Mouse (Mus musculus): Measurements from ENCODE around the gene Nsrp1. TPM values are rescaled to one million over a fixed set of nuclear protein-coding genes. Genes with fewer than 3 reads are reported as not detected.

Gene Nsrp1
- polyA plus RNA-seq, 1 experiment from 2014 or later, result 76.3 TPM

DNA sequence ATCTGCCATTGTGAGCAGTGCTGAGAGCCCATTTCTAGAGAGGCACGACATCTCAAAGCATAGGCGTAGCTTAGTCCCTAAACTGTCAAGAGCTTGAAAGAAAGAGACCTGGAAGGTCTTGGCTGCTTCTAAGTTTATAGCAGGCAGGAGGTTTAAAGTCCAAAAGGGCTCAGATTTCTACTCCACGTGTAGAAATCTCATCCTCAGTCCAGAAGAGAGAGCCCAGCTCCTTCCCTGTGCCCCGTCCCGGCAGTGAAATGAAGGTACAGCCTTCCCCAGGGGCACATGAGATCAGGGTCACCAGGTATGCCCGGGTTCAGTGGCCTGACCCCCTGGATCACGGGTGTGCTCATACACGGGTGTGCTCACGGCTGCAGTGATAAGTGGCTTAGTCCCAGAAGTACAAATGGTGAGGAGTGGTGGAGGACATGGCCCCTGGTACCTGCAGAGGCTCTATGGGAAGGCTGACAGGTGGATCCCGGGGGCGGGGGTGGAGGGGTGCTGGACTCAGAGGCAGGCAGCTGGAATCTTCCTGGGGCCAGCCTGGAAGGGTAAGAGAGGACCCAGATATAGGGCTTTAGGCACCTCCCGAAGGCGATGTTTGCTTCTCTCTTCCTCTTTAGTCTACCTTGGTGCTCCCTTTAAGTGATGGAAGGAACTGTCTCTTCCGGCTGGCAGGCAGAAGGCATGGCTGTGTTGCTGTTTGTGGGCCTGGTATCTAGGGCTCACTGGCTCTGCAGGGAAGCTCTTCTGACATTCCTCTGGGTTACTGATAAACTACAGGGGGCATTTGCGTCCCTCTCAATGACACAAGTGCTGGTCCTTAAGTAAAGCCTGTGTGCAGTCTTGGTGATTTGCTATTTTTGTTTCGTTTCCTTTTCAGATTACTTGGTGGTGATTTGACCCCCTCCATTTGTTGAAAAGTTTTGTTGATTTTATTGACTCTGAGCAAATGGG lies 68.9 kb downstream of the Nsrp1 start:
- H3K27ac ChIP-seq, result 0 out of 2 replicates have a peak overlapping the region, but pooled peaks have one; percentile 9

DNA sequence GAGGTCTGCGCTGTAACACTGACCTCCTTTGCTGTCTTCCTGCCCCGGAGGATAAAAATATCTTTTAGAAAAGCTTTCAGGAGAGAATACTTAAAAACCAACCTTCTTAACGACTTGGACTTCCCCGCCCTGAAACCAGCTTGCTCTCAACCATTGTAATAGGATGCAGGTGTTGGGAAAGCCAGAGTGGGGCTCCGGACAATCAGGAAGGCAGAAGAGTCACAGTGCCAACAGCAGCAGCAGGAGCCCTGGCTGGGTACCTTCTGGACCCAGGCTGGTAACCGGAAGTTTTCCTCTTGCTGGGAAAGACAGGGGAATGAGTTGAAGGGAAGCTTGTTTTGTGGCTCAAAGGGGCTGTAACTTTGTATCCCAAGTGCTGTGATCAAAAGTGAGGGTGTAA lies 71.6 kb downstream of the Nsrp1 start:
- H3K4me3 ChIP-seq (replicated peaks; ENCODE audit: low read depth, low read length), result no peak overlapping the region
- H3K27me3 ChIP-seq (ENCODE audit: insufficient read depth, low read length), result no peaks in the 10 kb centered on the region; the same call in 1 of the 2 replicates
- no peak overlapping the region for H3K4me2 ChIP-seq (ENCODE audit: low read length)
- no peak for DNase-seq (ENCODE audit: low spot score)
- no peak for ATAC-seq (replicated peaks; ENCODE audit: low FRiP score, low read depth)
- no peaks in the 10 kb centered on the region for H3K4me1 ChIP-seq (replicated peaks; ENCODE audit: insufficient read depth, low read length)
- no peak overlapping the region for H3K9ac ChIP-seq (ENCODE audit: low read depth, low read length)
- no peak overlapping the region for H3K27ac ChIP-seq
- no peaks in the 10 kb centered on the region for H3K9me3 ChIP-seq (replicated peaks; ENCODE audit: low read length)
- 32% methylated on average over 6 of the region's 6 CpGs for WGBS
- no peak for TF ChIP-seq CTCF (IDR thresholded peaks at IDR 0.05; ENCODE audit: low read depth)
- H3K36me3 ChIP-seq (ENCODE audit: insufficient read depth, low read length), result no peaks in the 10 kb centered on the region

More for the DNA sequence above, 68.9 kb downstream of the Nsrp1 start:
- no peak for ATAC-seq (replicated peaks; ENCODE audit: low FRiP score, low read depth)
- Histone ChIP-seq H3K9ac (ENCODE audit: low read depth, low read length) (no peak overlapping the region), H3K27me3 (ENCODE audit: insufficient read depth, low read length) (no peaks in the 10 kb centered on the region), H3K4me1 (replicated peaks; ENCODE audit: insufficient read depth, low read length) (no peaks in the 10 kb centered on the region), H3K4me2 (ENCODE audit: low read length) (no peak overlapping the region), H3K9me3 (replicated peaks; ENCODE audit: low read length) (no peaks in the 10 kb centered on the region), H3K4me3 (replicated peaks; ENCODE audit: low read depth, low read length) (no peak overlapping the region), H3K36me3 (ENCODE audit: insufficient read depth, low read length) (no peaks in the 10 kb centered on the region)
- no peak for DNase-seq (ENCODE audit: low spot score)
- WGBS, result 67% methylated on average over 16 of the region's 16 CpGs
- no peak for TF ChIP-seq CTCF (IDR thresholded peaks at IDR 0.05; ENCODE audit: low read depth)

- no peak overlapping the region for H3K9ac ChIP-seq (ENCODE audit: low read depth, low read length)
- no peaks in the 10 kb centered on the region for H3K36me3 ChIP-seq (ENCODE audit: insufficient read depth, low read length)
- no peak overlapping the region for H3K4me2 ChIP-seq (ENCODE audit: low read length)
- H3K27me3 ChIP-seq (ENCODE audit: insufficient read depth, low read length), result peaks cover 3% of the 10 kb centered on the region; the same call in 1 of the 2 replicates
- TF ChIP-seq CTCF (IDR thresholded peaks at IDR 0.05; ENCODE audit: low read depth), result no peak
- no peaks in the 10 kb centered on the region for H3K4me1 ChIP-seq (replicated peaks; ENCODE audit: insufficient read depth, low read length)
- no peak overlapping the region for H3K4me3 ChIP-seq (replicated peaks; ENCODE audit: low read depth, low read length)
- H3K9me3 ChIP-seq (replicated peaks; ENCODE audit: low read length), result no peaks in the 10 kb centered on the region
- no peak for DNase-seq (ENCODE audit: low spot score)
- no peak overlapping the region for H3K27ac ChIP-seq
- no peak for ATAC-seq (replicated peaks; ENCODE audit: low FRiP score, low read depth)
- WGBS, result 63% methylated on average over 4 of the region's 4 CpGs
These were observed 72.4 kb downstream of the Nsrp1 start for GRCm38 (mm10) chr11:77005881-77006280.

DNA sequence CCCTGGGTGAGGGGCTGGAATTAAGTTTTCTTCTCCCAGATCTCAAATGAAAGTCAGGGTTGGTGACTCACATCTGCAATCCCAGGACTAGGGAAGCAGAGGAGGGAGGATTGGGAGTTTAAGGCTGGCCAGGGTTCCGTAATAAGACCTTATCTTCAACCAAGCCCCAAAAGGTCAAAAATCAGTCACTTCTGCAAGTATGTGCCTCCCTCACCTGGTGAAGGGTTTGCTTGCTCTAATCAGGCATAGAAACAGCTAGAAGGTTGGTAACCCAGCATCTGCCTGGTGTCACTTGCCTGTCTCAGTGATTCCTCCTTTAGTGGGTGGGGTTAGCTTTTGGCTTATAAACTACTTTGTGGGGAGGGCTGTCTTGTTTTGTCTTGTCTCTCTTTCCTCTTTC lies 75.9 kb downstream of the Nsrp1 start:
- no peak overlapping the region for H3K9ac ChIP-seq (ENCODE audit: low read depth, low read length)
- H3K9me3 ChIP-seq (replicated peaks; ENCODE audit: low read length), result no peaks in the 10 kb centered on the region
- H3K4me2 ChIP-seq (ENCODE audit: low read length), result no peak overlapping the region
- H3K27me3 ChIP-seq (ENCODE audit: insufficient read depth, low read length), result peaks cover 11% of the 10 kb centered on the region; the same call in 1 of the 2 replicates
- H3K4me3 ChIP-seq (replicated peaks; ENCODE audit: low read depth, low read length), result no peak overlapping the region
- no peak overlapping the region for H3K27ac ChIP-seq
- TF ChIP-seq CTCF (IDR thresholded peaks at IDR 0.05; ENCODE audit: low read depth), result no peak
- WGBS, result 37% methylated on average over 1 of the region's 1 CpGs
- H3K36me3 ChIP-seq (ENCODE audit: insufficient read depth, low read length), result no peaks in the 10 kb centered on the region
- H3K4me1 ChIP-seq (replicated peaks; ENCODE audit: insufficient read depth, low read length), result 0 out of 2 replicates have a peak, but pooled peaks cover 5% of the 10 kb centered on the region
- ATAC-seq (replicated peaks; ENCODE audit: low FRiP score, low read depth), result no peak
- DNase-seq (ENCODE audit: low spot score), result no peak

- DNase-seq (ENCODE audit: low spot score) (no peak), ATAC-seq (replicated peaks; ENCODE audit: low FRiP score, low read depth) (no peak)
- H3K9ac ChIP-seq (ENCODE audit: low read depth, low read length), result no peak overlapping the region
- WGBS, result 64% methylated on average over 5 of the region's 5 CpGs
- 0 out of 2 replicates have a peak, but pooled peaks cover 5% of the 10 kb centered on the region for H3K4me1 ChIP-seq (replicated peaks; ENCODE audit: insufficient read depth, low read length)
- H3K36me3 ChIP-seq (ENCODE audit: insufficient read depth, low read length), result no peaks in the 10 kb centered on the region
- H3K27me3 ChIP-seq (ENCODE audit: insufficient read depth, low read length), result peaks cover 11% of the 10 kb centered on the region; the same call in 1 of the 2 replicates
- H3K27ac ChIP-seq, result no peak overlapping the region
- no peaks in the 10 kb centered on the region for H3K9me3 ChIP-seq (replicated peaks; ENCODE audit: low read length)
- no peak for TF ChIP-seq CTCF (IDR thresholded peaks at IDR 0.05; ENCODE audit: low read depth)
- no peak overlapping the region for H3K4me2 ChIP-seq (ENCODE audit: low read length)
- H3K4me3 ChIP-seq (replicated peaks; ENCODE audit: low read depth, low read length), result no peak overlapping the region
These were observed 77.5 kb downstream of the Nsrp1 start for GRCm38 (mm10) chr11:77000741-77001140.

GRCm38 (mm10) chr11:76998705-76999226 lies 79.5 kb downstream of the Nsrp1 start:
- H3K9me3 ChIP-seq (replicated peaks; ENCODE audit: low read length), result no peaks in the 10 kb centered on the region
- WGBS, result 4% methylated on average over 24 of the region's 24 CpGs
- no peak overlapping the region for H3K27ac ChIP-seq
- H3K27me3 ChIP-seq (ENCODE audit: insufficient read depth, low read length), result peaks cover 11% of the 10 kb centered on the region; the same call in 1 of the 2 replicates
- H3K4me3 ChIP-seq (replicated peaks; ENCODE audit: low read depth, low read length), result peak overlapping the region; percentile 41
- H3K9ac ChIP-seq (ENCODE audit: low read depth, low read length), result no peak overlapping the region
- H3K4me1 ChIP-seq (replicated peaks; ENCODE audit: insufficient read depth, low read length), result 0 out of 2 replicates have a peak, but pooled peaks cover 5% of the 10 kb centered on the region
- H3K36me3 ChIP-seq (ENCODE audit: insufficient read depth, low read length), result no peaks in the 10 kb centered on the region
- ATAC-seq (replicated peaks; ENCODE audit: low FRiP score, low read depth), result no peak
- no peak for TF ChIP-seq CTCF (IDR thresholded peaks at IDR 0.05; ENCODE audit: low read depth)
- peak overlapping the region; percentile 92 for H3K4me2 ChIP-seq (ENCODE audit: low read length)
- peak; percentile 42 for DNase-seq (ENCODE audit: low spot score)

All from kidney, postnatal 0 days (tissue).